Mouse (Mus musculus): ENCODE measurements around the gene Zbtb32.

DNA sequence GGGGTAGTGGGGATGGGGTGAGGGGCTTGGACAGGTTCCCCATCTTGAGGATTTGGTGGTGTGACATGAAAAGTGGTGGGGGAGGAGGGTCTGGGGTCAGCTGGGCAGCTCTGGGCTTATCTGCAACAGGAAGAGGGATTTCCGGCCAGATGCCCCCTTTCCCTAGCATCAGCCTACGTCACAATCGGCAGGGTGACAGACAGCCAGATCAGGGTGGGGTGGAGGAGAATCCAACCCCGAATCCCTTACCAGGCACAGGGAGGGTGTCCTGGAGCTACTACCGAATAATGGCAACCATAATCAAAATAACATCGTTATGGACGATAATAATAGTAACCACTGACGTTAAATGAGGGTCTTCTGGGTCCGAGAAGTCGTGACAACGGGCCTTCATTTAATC lies 37.7 kb upstream of the Zbtb32 start:
- TF ChIP-seq SIN3A (IDR thresholded peaks at IDR 0.05; ENCODE audit: low read length) (no peak), CTCF (conservative IDR thresholded peaks at IDR 0.05 in 1 of 2, IDR thresholded peaks at IDR 0.05 in 1 of 2; ENCODE audit: low read depth in 2 of 2, low read length in 2 of 2) (no peak), UBTF (IDR thresholded peaks at IDR 0.05; ENCODE audit: low read depth, low read length) (no peak), CHD1 (IDR thresholded peaks at IDR 0.05; ENCODE audit: low read depth, low read length) (no peak), MAFK (IDR thresholded peaks at IDR 0.05; ENCODE audit: insufficient replicate concordance, low read length) (no peak), TCF12 (IDR thresholded peaks at IDR 0.05; ENCODE audit: low read depth, low read length) (no peak), MAZ (IDR thresholded peaks at IDR 0.05; ENCODE audit: low read depth, low read length) (no peak), POLR2A (IDR thresholded peaks at IDR 0.05; ENCODE audit: low read depth, low read length) (no peak), MAX (IDR thresholded peaks at IDR 0.05; ENCODE audit: low read length) (no peak), E2F4 (IDR thresholded peaks at IDR 0.05; ENCODE audit: insufficient replicate concordance, low read depth, low read length) (no peak), USF1 (IDR thresholded peaks at IDR 0.05; ENCODE audit: low read depth, low read length) (no peak), ZMIZ1 (IDR thresholded peaks at IDR 0.05; ENCODE audit: low read depth, low read length) (no peak), NRF1 (IDR thresholded peaks at IDR 0.05; ENCODE audit: low read depth, low read length) (no peak)

All from CH12.LX (cell line).